Mouse (Mus musculus) lung, postnatal 25 days (tissue): ENCODE data around the gene Ndufb5.
"Not testable (repeated sequence)": the region's sequence is repeated elsewhere in the genome, so short reads cannot be mapped to it uniquely, and the experiment has no call there.

Experiments
- DNase-seq: peaks from one replicate; pipeline ENCODE4 v3.0.0; 2022; ENCODE audit warnings: low spot score

Ndufb5 gene

DNA sequence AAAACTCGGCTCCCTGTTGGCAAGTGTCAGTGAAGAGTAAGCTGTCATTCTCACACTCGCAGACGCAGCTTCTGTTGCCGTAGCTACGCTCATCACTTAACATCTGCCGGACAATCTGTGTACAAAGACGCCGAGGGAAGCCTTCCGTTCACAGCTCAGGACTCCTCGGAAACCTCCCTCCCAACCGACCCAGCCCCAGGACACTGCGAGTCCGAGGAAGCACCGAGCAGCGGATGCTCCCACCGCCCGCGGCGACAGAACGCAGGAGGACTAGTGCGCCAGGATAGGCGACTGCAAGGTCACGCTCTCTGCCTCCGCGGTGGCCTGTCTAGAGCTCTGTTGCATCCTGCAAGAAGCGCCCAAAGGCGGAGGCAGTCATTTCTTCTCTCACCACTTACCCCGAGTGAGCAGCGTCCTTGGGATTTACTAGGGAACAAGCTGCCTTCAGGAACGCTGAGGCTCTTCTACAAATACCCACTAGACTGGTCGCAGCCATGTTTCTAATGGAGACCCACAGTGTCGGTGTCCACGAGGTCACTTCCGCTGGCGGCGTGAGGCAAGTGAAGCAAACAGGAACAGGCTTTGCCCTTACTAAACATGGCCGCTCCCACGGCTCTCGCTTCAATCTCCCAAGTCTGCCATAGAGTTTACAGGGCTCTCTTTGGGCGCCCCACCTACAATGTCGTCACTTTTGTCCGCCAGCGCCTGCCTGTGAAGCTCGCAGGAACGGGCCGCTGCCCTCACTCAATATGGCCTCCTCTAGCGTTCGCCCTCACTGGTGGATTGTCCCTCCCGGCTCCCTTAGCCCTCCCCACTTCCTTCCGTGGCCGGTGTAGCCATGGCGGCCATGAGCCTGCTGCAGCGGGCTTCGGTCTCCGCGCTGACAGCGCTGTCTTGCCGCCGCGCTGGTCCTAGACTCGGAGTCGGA lies at the start of gene Ndufb5:
Gene Ndufb5, plus strand, starts transcription at position 747 of the 928 bp plus-strand sequence.
- peak; percentile 99 for DNase-seq

DNA sequence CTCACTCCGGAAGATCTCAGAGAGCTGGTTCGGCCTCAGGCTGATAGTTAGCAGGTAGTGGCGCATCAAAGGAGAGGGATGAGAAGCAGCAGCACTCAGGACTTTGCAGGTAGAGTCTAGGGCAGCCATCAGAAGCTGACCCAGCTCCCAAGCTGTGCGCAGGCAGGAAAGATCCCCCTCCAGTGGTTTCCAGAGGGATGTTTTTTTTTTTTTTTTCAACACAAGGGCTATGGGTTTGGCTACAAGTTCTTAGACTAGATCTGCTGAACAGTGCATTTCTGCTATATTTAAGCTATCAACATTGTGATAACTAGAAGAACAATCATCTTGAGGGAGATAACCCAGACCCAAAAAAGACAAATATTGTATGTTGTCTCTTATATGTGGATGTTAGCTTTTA lies 49.6 kb upstream of the Ndufb5 start:
- DNase-seq: no peak

DNA sequence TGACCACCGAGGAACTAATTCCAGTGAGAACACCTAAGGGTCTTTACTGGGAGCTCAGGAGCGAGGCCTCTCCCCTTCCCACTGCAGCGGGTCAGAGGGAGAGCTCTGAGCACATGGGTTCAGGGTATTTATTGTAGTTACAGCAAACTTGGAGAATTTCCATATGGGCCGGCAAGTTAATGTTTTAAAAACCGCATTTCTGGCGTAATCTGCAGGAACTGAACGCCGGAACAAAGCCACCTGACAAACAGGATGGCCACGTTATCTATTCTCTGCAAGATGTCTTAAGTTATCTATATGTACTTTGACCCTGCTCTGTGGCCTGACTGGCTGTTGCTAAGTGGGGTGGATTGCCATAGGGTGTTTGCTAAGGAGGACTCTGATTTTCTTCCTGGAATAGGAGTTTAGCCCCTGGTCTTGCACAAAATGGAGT lies 47.2 kb upstream of the Ndufb5 start:
- DNase-seq: no peak

DNA sequence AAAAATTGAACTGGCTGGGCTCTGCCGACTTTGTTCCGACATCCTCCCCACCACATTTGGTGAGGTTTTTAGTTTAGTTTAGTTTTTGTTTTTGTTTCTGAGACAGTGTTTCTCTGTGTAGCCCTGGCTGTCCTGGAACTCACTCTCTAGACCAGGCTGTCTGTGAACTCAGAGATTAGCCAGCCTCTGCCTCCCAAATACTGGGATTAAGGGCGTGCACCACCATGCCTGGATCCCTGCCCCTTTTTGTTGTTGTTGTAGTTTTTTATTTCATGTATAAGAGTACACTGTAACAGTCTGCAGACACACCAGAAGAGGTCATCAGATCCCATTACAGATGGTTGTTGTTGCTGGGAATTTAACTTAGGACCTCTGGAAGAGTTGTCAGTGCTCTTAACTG lies 46.8 kb upstream of the Ndufb5 start:
- no peak for DNase-seq

DNA sequence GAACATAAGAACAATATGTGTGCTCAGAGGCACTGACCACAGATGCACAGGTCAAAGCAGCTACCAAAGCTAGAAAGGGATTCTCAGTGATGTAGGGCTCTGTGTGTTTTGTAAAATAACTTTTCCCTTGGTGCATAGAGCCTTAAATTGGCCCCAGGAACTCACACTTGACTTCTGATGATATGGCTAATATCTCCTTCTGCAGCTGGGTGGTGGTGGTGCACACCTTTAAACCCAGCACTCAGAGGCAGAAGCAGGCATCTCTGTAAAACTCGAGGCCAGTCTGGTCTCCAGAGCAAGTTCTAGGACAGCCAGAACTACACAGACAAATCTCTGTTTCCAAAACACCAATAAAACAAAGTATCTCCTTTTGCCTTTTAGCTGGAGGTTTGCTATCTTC lies 45.9 kb upstream of the Ndufb5 start:
- no peak for DNase-seq

DNA sequence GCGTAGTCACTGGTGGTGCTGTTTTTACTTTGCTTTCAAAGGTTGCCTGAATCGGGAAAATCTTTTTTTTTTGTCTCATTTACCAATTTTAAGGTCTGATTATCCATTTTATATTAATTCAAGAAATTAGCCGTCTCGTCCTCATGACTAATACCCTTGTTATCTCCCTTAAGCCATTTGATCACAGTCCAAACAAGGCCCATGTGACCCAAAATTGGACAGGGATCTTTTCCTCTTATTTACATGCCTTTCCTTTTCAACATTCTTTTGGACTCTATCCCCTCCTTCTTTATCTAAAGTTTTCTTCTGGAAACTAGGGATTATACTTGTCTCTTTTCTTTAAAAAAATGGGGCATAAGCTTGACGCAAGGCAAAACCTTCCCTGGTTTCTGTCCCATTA lies 44.9 kb upstream of the Ndufb5 start:
- DNase-seq: no peak

DNA sequence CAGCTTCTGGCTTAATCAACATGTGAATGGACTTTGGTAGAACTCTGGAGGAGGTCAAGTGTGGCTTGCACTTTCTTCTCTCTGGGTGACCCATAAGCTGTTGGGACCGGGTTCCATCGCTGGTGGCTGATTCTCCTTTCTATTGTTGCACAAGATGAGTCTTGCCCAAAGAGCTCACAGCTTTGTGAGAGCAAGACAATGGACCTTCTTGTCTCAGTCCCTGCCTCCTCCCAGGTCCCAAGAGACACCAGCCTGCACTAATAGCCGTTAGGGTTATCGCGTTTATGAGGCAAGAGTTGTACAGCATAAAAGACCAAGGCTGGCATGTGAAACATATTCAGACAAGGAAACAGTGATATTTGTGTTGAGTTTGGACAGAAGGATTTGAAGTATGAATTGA lies 42.6 kb upstream of the Ndufb5 start:
- no peak for DNase-seq

DNA sequence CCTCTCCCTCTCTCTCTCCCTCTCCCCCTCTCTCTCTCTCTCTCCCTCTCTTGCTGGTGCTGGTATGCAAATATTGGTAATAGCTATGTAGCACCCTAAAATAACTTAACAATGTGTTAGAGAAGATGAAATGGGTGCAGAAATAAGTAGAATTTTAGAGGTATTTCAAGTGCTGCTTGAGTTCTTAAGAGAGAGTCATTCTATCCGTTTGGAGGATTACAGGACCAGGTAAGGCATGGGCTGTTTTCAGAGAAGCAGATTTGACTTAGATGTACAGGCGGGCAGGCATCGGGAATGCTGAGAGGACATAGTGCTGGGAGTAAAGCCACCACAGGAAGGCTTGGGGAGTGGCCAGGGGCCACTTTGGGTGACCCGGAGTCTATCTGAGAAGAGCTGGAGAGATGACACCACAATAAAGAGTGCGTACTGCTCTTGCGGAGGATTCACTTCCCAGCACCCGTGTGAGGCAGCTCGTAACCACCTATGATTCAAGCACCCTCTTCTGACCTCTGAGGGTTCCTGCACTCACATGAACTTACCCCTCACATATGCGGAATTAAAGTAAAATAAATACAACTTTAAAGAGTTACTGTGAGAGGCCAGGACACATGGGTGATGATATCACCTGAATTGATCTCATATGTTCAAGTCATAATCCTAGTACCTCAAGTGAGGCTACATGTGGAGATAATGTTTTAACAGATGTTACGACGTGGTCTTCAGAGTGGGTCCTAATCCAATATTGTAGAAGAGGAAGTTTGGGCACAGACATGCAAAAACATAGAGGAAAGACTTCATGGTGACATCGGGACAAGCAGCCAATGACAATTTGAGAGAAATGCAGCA lies 41.8 kb upstream of the Ndufb5 start:
- DNase-seq: no peak

DNA sequence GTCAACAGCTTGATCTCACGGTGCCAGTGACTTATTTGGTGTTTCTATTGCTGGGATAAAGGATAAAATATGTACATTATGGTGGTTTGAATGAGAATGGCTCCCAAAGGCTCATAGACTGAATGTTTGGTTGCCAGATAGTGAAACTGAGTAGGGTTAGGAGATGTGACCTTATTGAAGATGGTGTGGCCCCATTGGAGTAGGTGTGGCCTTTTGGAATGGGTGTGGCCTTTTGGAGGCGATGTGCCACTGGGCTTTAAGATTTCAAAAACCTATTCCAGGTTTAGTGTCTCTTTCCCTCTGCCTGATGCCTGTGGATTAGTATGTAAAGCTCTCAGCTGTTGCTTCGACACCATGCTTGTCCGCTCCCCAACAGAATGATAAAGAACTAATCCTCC lies 41.2 kb upstream of the Ndufb5 start:
- DNase-seq: no peak

DNA sequence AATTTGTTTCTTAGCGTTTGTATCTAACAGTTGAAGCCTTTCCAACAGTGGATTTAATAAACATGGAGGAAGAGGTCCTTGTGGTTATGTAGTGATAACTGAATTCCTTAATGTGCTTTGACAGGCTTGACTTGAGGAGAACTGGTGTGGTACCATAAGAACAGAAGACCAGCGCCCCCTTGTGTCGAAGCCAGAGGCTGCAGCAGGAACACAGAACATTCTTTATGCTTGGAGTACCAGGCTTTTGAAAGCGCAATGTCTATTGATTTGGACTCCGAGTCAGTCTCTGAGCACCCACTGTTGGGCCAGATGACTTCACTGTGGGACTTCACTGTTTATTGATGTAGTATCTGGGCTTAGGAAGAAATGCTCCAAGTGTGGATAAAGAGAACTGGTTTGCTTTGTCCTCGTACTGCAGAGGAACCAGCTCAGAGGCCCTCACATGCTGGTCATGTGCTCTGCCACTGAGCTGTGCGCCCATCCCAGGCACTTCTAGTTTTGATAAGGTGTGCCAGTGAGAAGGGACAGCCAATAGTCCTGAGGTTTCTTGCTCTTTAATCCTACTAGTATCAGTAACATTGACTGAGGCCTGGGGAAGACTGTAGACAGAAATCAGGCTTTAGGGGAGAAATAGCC lies 38.4 kb upstream of the Ndufb5 start:
- DNase-seq: peak; percentile 88

DNA sequence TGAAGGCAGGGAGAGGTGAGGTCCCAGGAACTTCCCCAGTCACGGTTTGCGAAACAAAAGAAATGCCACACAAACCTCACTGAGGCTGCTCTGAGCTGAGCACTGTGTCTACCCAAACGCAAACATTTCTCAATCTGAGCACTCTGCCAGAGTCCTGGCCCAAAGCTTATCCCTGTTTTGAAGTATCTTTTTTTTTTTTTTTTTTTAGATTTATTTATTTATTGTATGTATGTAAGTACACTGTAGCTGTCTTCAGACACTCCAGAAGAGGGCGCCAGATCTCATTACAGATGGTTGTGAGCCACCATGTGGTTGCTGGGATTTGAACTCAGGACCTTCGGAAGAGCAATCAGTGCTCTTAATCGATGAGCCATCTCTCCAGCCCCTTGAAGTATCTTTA lies 32.8 kb upstream of the Ndufb5 start:
- not testable (repeated sequence) for DNase-seq

DNA sequence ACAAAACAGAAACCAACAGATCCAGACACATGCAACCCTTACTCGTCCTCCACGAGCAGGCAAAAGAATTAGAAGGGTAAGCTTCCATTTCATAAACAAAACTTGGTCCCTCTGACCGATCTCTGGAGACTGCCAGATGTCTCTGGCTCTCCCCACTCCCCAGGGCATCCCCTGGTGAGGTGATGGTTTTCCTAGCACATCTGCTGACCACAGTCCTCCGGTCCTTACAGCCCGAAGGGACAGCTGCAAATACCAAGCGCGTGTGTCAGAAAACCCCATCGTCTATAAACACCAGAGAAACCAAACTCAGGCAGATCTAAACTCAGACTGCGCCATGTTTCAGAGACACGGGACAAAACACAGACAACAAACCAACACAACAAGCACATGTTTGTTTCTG lies 32.2 kb upstream of the Ndufb5 start:
- not testable (repeated sequence) for DNase-seq

DNA sequence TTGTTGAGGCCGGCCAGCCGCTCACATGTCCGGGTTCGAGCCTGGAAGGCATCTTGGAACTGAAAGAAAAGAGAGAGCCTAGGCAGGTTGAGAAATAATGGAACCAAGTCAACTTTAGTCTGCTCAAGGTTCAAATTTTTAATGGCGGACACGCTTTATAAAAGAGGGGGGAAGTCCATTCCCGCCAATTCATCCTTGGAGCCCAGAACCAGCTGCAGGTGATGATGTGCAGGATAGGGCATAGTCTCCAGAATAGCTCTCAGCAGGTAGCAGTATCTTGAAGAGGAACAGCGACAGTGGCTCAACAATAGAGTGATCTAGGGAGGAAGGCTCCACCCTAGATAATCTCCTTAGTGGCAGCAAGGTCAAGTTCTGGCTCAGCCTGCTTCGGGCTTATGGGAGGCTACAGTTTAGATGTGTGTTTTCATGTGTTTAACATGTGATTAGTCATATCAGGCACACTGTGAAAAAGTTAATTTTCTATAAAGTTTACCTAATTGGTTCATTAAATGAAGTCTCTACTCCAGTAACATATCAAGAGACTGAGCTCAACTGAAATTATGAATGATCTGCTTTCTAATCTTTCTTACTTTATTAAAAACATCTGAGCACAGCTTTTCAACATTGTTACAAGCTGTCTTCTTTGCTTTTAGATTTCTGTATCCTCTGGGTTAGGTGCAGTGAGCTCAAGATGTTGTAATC lies 31.0 kb upstream of the Ndufb5 start, which contains the start of gene Actl6a:
Gene Actl6a, plus strand, starts transcription at position 652 of the 702 bp plus-strand sequence.
- DNase-seq: not testable (repeated sequence)

DNA sequence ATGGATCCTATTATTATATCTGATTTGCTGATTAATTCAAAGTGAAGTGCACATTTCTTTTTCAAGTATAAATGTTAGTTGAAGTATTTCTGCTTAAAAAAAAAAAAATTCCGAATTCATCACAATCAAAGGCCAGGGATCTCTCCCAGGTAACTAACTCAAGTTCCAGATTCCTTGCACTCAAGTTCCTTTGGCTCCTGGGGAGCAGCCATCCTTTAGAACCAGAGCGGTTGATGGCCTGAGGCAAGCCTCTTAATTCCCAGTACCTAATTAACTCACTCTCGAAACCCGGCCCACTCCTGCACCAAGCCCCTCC lies 28.8 kb upstream of the Ndufb5 start:
- DNase-seq: no peak

DNA sequence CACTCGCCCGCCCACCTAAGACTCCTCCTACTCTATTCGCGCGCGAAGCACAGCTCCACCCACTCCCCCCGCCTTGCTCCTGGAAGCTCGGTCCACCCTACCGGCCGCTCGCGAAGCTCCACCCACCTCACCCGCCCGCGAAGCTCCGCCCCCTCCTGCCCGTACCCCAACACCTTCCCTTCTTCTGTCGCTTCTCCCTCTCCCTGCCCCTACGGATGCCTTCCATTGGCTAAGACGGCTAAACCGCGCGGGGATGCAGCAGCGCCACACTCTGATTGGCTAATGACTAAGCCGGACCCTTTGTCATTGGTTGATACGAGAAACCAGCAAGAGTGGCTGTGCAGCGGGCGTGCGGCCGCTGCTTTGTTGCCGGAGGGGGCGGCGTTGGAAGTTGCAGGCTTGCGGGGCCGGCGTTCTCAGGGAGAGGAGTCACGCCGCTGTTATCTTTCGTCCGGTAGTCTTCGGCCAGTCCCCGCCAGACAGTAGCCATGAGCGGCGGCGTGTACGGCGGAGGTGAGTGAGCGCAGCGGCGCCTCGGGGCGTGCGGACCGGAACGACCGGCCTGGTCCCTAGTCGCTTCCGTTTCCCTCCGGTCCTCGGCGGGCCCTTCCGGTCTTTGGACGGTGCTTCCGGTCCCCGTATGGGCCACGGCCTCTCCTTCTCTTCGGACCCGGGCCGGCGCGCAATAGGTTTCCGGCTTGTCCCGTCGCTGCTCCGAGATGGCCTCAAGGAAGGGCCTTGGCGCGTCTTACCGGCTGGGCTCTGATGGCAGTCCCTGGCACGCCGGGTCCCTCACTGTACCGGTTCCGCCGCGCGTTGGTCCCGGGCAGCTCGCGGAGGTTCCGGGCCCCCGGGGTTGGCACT lies 28.2 kb upstream of the Ndufb5 start:
- DNase-seq: peak; percentile 97

DNA sequence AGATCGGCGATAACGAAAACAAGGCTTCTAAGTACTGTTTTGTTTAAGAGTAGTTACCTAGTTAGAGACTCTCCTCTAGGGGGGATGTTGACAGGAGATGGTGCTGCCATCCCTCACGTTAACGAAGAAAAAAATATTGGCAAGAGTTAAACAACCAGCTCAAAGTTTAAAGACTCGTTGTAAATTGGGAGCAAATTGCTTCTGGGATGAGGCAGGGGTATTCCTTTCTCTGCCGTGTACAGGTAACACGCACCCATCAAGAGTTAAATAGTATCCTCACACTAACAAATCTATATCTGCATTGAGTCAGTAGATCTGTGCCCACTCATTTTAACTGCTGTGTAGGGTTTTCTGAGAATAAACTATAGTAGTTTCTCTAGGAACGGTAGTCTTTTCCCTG lies 27.4 kb upstream of the Ndufb5 start:
- no peak for DNase-seq

DNA sequence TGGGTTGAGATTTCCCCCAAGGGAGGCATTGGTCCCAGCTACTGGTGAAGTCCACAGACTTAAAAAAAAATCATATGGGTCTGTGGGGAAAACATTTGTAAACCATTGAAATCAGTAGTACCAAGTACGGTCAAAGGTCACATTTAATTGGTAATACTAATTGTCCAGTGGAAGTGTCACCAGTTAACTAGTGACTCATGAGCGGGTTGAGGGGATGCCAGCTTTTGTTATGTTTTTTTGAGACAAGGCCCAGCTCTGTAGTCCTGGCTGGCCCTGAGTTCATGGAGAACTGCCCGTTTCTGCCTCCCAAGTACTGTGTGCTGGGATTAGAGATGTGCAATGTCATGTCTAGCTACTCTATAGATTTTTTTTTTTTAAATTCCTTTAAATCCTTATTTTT lies 23.1 kb upstream of the Ndufb5 start:
- DNase-seq: no peak

DNA sequence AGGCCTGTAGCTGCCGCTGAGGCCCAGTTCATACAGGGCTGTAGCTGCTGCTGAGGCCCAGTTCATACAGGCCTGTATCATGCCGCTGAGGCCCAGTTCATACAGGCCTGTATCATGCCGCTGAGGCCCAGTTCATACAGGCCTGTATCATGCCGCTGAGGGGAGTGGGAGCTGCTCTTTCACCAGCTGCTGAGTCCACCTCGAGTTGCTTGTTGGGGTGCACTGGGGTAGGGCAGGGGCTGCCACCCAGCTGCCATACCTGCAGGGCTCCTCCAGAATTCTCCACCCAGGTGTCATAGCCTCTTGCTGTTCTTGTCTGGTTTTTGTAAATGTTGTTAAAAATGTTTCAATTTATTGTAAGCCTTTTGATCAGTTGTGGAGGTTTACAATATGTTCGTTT lies 19.4 kb upstream of the Ndufb5 start:
- not testable (repeated sequence) for DNase-seq

DNA sequence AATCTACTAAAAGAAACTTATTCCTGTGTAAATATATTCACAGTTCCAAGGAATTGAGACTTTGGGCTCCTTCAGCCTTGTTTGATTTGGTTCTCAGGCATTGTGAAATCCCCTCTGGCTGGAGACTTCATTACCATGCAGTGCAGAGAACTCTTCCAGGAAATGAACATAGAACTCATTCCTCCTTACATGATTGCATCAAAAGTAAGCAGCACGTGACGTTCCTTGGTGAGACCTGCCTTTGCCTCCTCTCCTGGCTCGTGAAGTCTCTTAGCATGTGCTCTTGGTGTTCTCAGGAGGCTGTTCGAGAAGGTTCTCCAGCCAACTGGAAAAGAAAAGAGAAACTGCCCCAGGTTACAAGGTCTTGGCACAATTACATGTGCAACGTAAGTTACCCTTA lies 18.5 kb upstream of the Ndufb5 start:
- DNase-seq: peak; percentile 87

DNA sequence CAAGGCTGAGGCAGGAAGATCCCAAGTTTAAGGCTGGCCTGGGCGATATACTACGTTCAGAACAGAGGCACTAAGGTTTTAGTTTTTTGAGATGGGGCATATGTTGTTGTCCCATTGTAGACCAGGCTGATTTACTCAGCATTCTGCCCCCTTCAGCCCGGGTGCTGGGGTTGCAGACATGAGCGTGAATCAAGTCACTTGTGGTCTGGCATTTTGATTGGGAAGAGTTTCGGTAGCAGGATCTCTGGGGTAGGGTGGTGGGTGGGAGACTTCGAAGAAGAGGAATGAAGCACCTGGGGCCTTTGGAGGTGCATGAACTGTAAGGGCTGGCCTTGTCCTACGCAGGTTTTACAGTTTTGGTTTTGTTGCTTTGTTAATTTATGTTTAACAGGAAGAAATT lies 12.6 kb upstream of the Ndufb5 start:
- DNase-seq: no peak

DNA sequence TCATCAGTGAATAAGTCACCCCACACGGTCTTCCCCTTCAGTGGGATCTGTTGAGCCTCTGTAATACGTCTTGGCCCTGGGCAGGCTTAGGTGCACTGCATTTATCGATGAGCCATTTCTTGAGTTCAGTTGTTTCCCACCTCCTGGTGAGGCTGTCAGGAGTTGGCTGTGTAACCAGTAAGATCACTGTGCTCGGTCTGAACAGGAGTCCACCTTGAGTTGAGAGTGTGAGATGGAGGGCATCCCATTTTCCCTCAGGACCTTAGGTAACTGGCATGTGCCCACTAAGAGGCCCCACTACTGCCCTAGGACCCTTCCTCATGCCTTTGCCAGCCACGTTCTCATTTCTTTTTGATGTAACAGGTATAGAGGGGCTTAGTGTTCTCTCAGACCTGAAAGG lies 10.8 kb upstream of the Ndufb5 start:
- DNase-seq: no peak
